Mouse (Mus musculus) liver, embryonic 11.5 days (tissue): Measurements from ENCODE around the gene Decr2. TPM values are rescaled to one million over a fixed set of nuclear protein-coding genes. Genes with fewer than 3 reads are reported as not detected.
A peak's percentile ranks its signal among the peaks of the same experiment; 100 is the strongest.

Experiments
- ATAC-seq: fragments of 200-750 bp; cut with Nextera tagmentation; replicated peaks from 2 replicates; pipeline ENCODE4 v1.8.0; 2017; ENCODE audit warnings: moderate number of reproducible peaks, mild to moderate bottlenecking, moderate TSS enrichment, moderate library complexity; ENCODE audit not compliant: low FRiP score
- DNase-seq: peaks from one replicate; pipeline ENCODE4 v3.0.0-alpha.2; 2017; ENCODE audit warnings: low spot score
- H3K27ac ChIP-seq: fragments of 300-500 bp; sonication (generic); 2 replicates; pipeline ENCODE4 v1.5.1; 2014; ENCODE audit warnings: mild to moderate bottlenecking, low read depth, low read length, control low read depth
- H3K27me3 ChIP-seq: fragments of 300-500 bp; sonication (generic); replicated peaks from 2 replicates; pipeline ENCODE4 v1.6.1; 2014; ENCODE audit warnings: low read length, mixed read lengths; ENCODE audit not compliant: control insufficient read depth, insufficient read depth
- H3K36me3 ChIP-seq: fragments of 300-500 bp; sonication (generic); 2 replicates; pipeline ENCODE4 v1.6.1; 2014; ENCODE audit warnings: mild to moderate bottlenecking, low read length, moderate library complexity, mixed read lengths; ENCODE audit not compliant: control insufficient read depth, insufficient read depth
- H3K4me1 ChIP-seq: fragments of 300-500 bp; sonication (generic); replicated peaks from 2 replicates; pipeline ENCODE4 v1.6.1; 2014; ENCODE audit warnings: low read length, mixed read lengths; ENCODE audit not compliant: control insufficient read depth, insufficient read depth
- H3K4me2 ChIP-seq: fragments of 300-500 bp; sonication (generic); 2 replicates; pipeline ENCODE4 v1.6.1; 2014; ENCODE audit warnings: mild to moderate bottlenecking, control low read depth, moderate library complexity
- H3K4me3 ChIP-seq: fragments of 300-500 bp; sonication (generic); 2 replicates; pipeline ENCODE4 v1.5.1; 2014; ENCODE audit warnings: low read depth, low read length, control low read depth
- H3K9ac ChIP-seq: fragments of 300-500 bp; sonication (generic); 2 replicates; pipeline ENCODE4 v1.6.1; 2014; ENCODE audit warnings: low read depth, low read length, control low read depth
- H3K9me3 ChIP-seq: fragments of 300-500 bp; sonication (generic); 2 replicates; pipeline ENCODE4 v1.6.1; 2016; ENCODE audit warnings: low read length, inconsistent platforms, mixed read lengths; ENCODE audit not compliant: control insufficient read depth
- WGBS: fragments of 180-500 bp; shearing (Covaris S2); extraction: QIAGEN DNeasy Blood & Tissue Kit; methylation state at CpG from one replicate; pipeline ENCODE4 v1.1.7; 2014; 5-methylcytosine and 5-hydroxymethylcytosine counted together
- polyA plus RNA-seq: library from polyadenylated mRNA; unstranded; fragments of >200 nt; fragmentation: Nextera tagmentation; extraction: Ambion mirVana; gene quantifications from 2 replicates; pipeline ENCODE4 v1.2.1, GENCODE M21; 2014

Decr2 gene
- 18.2 and 20.1 TPM in 2 replicates for polyA plus RNA-seq

DNA sequence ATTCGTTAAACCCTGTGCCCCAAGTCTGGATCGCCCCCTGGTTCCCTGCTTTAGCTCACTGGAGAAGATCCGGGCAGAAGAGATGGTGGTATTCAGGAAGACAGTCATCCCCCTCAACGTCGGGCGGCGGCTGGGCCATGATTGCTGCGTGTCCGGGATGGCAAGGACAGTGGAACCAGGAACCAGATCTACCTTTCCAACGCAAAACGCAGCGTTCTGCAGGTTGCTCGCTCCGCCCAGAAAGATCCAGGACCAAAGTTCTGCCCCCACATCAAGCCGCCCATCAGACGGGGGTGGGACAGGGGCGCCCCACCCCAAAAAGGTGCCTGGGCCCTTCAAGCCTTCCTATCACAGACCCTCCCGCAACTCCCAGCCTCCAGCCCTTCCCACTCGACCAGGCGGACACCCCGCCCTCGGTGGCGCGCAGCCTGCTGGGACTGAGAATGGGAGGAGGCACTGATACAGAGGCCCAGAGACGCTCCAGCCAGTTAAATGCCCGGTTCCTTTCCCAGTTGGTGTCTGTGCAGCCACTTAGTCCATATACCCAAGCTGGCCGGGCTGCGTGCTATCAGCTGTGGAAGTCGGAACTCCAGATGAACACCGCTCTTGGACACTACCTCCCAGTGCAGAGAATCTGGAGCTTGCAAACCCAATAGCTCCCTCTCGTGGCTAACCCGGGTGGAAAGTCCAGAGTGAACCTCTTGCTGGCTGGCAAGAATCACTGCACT is at the start of gene Decr2:
TSS of gene Decr2 (minus strand) at position 433 of the 728 bp plus-strand sequence.
- peak; percentile 87 for DNase-seq
- Histone ChIP-seq H3K4me1 (peaks cover 14% of the 10 kb centered on the region), H3K36me3 (peaks cover 10% of the 10 kb centered on the region), H3K9ac (peak within 1 kb of the TSS; percentile 66), H3K4me3 (peak within 1 kb of the TSS; percentile 59), H3K27ac (peak within 1 kb of the TSS; percentile 63), H3K27me3 (no peaks in the 10 kb centered on the region), H3K4me2 (peak within 1 kb of the TSS; percentile 83), H3K9me3 (no peaks in the 10 kb centered on the region)
- 1% methylated on average over 32 of the region's 32 CpGs for WGBS
- peak; percentile 87 for ATAC-seq

DNA sequence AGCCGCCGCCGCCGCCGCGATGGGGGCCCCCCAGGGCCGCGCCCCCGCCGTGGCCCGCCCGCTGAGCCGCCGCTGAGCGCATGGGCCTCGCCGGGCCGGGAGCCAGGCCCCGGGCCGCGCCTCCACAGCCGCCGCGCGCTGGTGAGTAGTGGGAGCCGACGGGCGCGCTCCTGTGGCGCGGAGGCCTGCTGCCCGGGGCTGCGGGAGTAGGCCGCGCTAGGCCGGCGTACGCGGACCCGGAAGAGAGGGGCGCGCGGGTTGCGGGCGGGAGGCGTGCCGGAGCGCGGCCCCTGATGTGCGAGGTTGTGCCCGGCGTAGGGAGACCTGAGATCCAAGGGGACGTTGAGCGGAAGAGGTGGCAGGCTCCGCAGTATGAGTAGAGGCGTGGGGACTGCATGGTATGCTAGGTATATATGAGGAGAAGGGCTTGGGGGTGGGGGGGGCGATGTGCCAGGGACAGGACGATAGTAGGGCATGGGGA is 48.8 kb upstream of the Decr2 start:
- WGBS, result under 1% methylated on average over 51 of the region's 58 CpGs
- H3K36me3 ChIP-seq, result peaks cover 10% of the 10 kb centered on the region; the same call in 1 of the 2 replicates
- H3K4me2 ChIP-seq, result peak overlapping the region; percentile 76
- no peaks in the 10 kb centered on the region for H3K27me3 ChIP-seq
- peak overlapping the region; percentile 86 for H3K27ac ChIP-seq
- H3K9ac ChIP-seq, result peak overlapping the region; percentile 96
- peaks cover 15% of the 10 kb centered on the region for H3K4me1 ChIP-seq
- ATAC-seq, result peak; percentile 65
- peak overlapping the region; percentile 98 for H3K4me3 ChIP-seq
- no peak for DNase-seq
- no peaks in the 10 kb centered on the region for H3K9me3 ChIP-seq

DNA sequence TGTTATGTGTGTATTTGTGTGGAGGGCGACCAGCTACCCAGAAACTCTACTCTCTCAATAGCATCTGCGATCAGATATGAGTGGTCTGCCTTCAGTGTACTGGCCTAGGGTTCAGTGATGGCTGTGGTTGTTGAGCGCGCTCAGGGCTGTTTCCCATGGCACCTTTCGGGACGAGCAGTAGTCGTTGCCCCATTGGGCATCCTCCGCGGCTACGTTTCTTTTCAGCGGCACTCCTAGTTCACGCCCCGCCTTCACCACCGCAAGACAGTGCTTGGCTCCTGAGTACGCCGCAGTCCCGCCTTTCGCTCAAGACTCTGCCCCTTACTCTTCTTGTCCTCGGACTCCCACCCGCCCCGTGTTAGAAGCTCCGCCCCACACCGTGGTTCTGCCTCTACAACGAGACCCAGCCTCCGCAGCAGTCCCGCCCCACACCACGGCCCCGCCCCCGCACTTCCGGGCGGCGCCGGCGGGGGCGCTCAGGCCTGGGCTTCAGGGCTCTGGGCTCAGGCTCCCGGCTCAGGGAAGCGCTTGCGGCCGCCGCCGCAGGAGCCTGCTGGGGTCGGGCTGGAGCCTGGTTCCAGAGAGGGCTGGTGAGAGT is 48.2 kb upstream of the Decr2 start, which contains the start of gene Axin1:
TSS of gene Axin1 (plus strand) at position 450 of the 598 bp plus-strand sequence.
- WGBS, result under 1% methylated on average over 42 of the region's 42 CpGs
- H3K9me3 ChIP-seq, result no peaks in the 10 kb centered on the region
- DNase-seq, result peak; percentile 98

DNA sequence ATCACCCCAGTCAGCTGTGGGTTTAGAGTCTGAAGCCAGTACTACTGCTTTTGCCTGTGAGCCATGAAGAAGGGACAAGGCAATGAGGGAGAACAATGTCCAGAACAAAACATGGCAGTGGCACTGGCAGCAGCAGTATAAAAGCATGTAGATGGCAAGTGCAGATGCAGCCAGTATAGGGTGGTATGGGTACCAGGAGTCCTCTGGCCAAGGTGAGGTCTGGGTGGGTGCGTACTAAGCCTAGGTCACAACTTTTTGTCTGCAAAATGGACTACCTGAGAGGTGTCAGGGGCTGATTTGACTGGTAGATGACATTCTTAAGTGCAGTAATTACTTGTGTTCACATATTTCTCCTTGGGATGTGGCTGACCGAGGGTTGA is 47.6 kb upstream of the Decr2 start:
- WGBS, result 66% methylated on average over 2 of the region's 2 CpGs
- H3K4me2 ChIP-seq, result peak overlapping the region; percentile 76
- no peaks in the 10 kb centered on the region for H3K36me3 ChIP-seq
- peaks cover 15% of the 10 kb centered on the region for H3K4me1 ChIP-seq
- H3K4me3 ChIP-seq, result peak overlapping the region; percentile 98
- no peaks in the 10 kb centered on the region for H3K27me3 ChIP-seq
- peak overlapping the region; percentile 86 for H3K27ac ChIP-seq
- DNase-seq (no peak), ATAC-seq (no peak)
- no peaks in the 10 kb centered on the region for H3K9me3 ChIP-seq
- H3K9ac ChIP-seq, result peak overlapping the region; percentile 55

More for the DNA sequence above, 48.2 kb upstream of the Decr2 start, which contains the start of gene Axin1:
- peak within 1 kb of the TSS; percentile 96 for H3K9ac ChIP-seq
- H3K27me3 ChIP-seq, result no peaks in the 10 kb centered on the region
- H3K4me1 ChIP-seq, result peaks cover 15% of the 10 kb centered on the region
- H3K4me3 ChIP-seq, result peak within 1 kb of the TSS; percentile 98
- peak; percentile 94 for ATAC-seq
- H3K4me2 ChIP-seq, result peak within 1 kb of the TSS; percentile 76
- H3K36me3 ChIP-seq, result peaks cover 5% of the 10 kb centered on the region; the same call in 1 of the 2 replicates
- peak within 1 kb of the TSS; percentile 86 for H3K27ac ChIP-seq

DNA sequence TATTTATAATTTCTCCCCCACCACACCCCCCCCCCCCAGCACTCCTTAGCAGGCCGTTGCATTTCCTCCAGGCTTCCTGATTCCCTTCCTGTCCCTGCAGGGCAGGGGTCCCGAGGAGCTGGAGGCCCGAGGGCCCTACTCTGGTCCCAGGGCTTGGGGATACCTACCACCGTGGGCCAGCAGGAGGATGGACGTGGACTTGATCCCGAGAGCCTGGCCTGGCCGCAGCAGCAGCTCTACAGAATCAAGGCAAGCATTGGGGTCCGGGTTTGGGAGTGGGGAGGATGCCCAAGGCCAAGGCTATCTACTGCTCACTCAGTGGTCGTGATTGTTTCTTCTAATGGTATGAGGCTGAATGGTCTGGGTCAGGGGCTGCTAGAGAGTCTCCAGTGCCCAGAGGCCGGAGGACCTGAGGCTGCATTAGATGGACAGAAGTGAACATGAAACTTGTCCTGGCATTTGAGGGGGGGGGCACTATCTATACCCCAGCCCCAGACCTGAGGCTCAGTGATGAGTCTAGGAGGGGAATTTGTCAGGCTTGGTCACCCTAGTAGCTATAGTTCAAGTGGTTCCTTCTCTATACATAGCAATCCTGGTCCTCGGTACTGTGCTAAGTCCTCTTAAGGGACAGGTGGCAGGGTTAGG is 47.1 kb upstream of the Decr2 start:
- H3K27ac ChIP-seq, result peak overlapping the region; percentile 86; the same call in 1 of the 2 replicates
- H3K9me3 ChIP-seq, result no peaks in the 10 kb centered on the region
- peaks cover 15% of the 10 kb centered on the region for H3K4me1 ChIP-seq
- ATAC-seq (no peak), DNase-seq (no peak)
- peak overlapping the region; percentile 55 for H3K9ac ChIP-seq
- 0 out of 2 replicates have a peak, but pooled peaks cover 1% of the 10 kb centered on the region for H3K36me3 ChIP-seq
- H3K27me3 ChIP-seq, result no peaks in the 10 kb centered on the region
- 77% methylated on average over 11 of the region's 11 CpGs for WGBS
- peak overlapping the region; percentile 76 for H3K4me2 ChIP-seq
- no peak overlapping the region for H3K4me3 ChIP-seq

DNA sequence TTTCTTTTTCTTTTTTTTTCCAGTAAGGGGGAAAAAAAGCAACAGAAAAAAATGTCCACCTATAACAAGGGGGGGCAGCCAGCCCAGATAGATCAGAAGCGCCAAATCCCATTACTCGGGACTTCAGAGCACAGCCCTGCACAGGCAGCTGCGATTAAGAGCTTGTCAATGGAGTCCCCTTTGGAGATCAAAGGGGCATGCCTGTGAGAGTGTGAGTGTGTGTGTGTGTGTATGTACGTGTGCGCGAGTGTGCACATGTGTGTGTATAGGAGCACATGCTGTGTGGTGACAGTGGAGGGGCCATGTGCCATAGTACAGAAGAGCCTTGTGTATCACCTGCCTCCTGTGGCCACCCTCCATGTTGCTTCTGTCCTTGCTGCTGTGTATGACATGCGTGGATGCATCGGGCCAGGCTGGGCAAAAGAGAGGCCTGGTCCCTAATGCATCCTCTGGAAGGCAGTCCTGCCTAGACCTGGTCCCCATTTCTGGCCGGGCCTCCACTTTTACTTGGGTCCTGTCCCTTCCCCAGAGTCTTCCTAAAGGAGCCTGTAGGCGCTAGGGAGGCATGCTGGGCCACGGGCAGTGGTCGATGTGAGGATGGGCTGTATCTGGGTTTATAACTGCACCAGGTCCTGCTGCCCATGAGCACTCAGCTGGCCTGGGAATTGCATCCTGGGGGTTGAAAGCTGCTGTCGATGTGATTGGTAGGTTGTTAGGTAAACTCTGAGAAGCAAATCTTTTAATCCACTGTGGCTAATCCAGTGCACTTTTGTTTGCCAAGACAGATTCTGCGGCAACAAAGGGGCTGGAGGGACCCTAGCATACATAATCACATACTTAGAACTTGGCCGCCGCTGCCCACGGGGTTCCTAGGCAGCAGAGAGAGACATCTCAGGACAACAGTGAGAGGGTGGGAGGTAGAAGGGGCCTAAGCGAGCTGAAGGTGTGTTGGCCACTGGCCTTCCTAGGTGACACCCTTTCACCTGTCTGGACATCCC is 42.0 kb upstream of the Decr2 start:
- Histone ChIP-seq H3K4me2 (no peak overlapping the region), H3K36me3 (peaks cover 32% of the 10 kb centered on the region)
- ATAC-seq, result no peak

DNA sequence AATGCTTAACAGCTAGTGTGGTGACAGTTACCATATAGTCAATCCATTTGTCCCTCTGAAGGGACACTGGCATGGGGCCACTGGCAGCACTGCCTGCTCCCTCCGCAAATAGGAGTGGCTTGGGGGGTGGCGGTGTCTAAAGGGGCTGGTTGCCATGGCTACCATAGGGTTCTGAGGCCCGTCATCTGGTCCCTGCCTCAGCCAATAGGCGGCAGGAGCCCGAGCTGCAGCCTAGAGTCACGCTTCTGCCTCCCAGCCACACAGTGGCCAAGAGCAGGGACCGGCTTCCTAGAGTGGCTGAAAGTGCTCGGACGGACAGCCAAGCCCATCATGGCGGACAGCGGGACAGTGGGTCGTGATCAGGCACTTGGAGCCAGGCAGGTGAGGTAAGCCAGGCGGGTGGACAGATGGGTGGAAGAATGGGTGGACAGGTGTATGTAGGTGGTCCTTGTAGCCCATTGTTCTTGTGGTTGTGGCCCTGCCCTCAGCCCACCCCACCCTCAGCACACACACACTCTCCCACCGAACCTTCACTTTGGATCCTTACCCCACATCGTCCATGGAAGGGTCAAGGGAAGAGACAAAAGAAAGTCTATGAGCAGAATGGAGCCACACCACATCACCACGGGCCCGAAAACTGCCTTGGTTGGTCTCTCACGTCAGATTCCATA is 41.1 kb upstream of the Decr2 start:
- Histone ChIP-seq H3K27me3 (no peaks in the 10 kb centered on the region), H3K4me1 (no peaks in the 10 kb centered on the region; the same call in 1 of the 2 replicates), H3K4me2 (no peak overlapping the region), H3K9me3 (no peaks in the 10 kb centered on the region), H3K36me3 (peaks cover 40% of the 10 kb centered on the region), H3K4me3 (no peak overlapping the region), H3K27ac (no peak overlapping the region), H3K9ac (no peak overlapping the region)
- WGBS, result 89% methylated on average over 18 of the region's 18 CpGs
- DNase-seq (no peak), ATAC-seq (no peak)

More for the DNA sequence above, 42.0 kb upstream of the Decr2 start:
- H3K4me3 ChIP-seq, result no peak overlapping the region
- H3K4me1 ChIP-seq, result no peaks in the 10 kb centered on the region; the same call in 1 of the 2 replicates
- H3K9me3 ChIP-seq, result no peaks in the 10 kb centered on the region
- H3K9ac ChIP-seq, result no peak overlapping the region
- no peak overlapping the region for H3K27ac ChIP-seq
- H3K27me3 ChIP-seq, result no peaks in the 10 kb centered on the region
- 90% methylated on average over 18 of the region's 18 CpGs for WGBS
- DNase-seq, result no peak
